Mouse (Mus musculus) ES-Bruce4 (cell line): ENCODE measurements around the gene Optc. TPM values are rescaled to one million over a fixed set of nuclear protein-coding genes. Genes with fewer than 3 reads are reported as not detected.

ENCODE experiments used
- H3K27ac ChIP-seq: 2 replicates; pipeline ENCODE4 v1.5.1; 2012; ENCODE audit warnings: low read length, inconsistent platforms; ENCODE audit not compliant: insufficient read depth
- H3K27me3 ChIP-seq: 2 replicates; pipeline ENCODE4 v1.6.1; 2012; ENCODE audit warnings: mild to moderate bottlenecking, low read length, inconsistent platforms; ENCODE audit not compliant: control insufficient read depth, poor library complexity, insufficient read depth, severe bottlenecking
- H3K36me3 ChIP-seq: 2 replicates; pipeline ENCODE4 v1.6.1; 2012; ENCODE audit warnings: inconsistent platforms, mild to moderate bottlenecking, low read length, moderate library complexity; ENCODE audit not compliant: control insufficient read depth, poor library complexity, insufficient read depth, severe bottlenecking
- H3K4me1 ChIP-seq: one replicate; pipeline ENCODE4 v1.8.1; 2011; ENCODE audit warnings: low read length; ENCODE audit not compliant: control insufficient read depth, insufficient read depth
- H3K4me3 ChIP-seq: 2 replicates; pipeline ENCODE4 v1.5.1; 2011; ENCODE audit warnings: low read depth, mild to moderate bottlenecking, low read length
- H3K9ac ChIP-seq: 2 replicates; pipeline ENCODE4 v1.6.1; 2012; ENCODE audit warnings: low read depth, mild to moderate bottlenecking, inconsistent platforms; ENCODE audit not compliant: poor library complexity, severe bottlenecking
- H3K9me3 ChIP-seq: replicated peaks from 2 replicates; pipeline ENCODE4 v1.6.1; 2012; ENCODE audit warnings: mild to moderate bottlenecking, low read length, inconsistent platforms; ENCODE audit not compliant: control insufficient read depth, poor library complexity, insufficient read depth, severe bottlenecking
- CTCF ChIP-seq: IDR thresholded peaks from one replicate; pipeline ENCODE4 v1.8.1; 2011; ENCODE audit warnings: low read depth, low read length
- EP300 ChIP-seq: IDR thresholded peaks from 2 replicates; pipeline ENCODE4 v1.6.1; 2011; ENCODE audit warnings: low read depth, low read length; ENCODE audit not compliant: insufficient read depth
- POLR2A ChIP-seq: IDR thresholded peaks from one replicate; pipeline ENCODE4 v1.8.1; 2011; ENCODE audit warnings: low read length; ENCODE audit not compliant: insufficient read depth
- polyA plus RNA-seq: library from polyadenylated mRNA; stranded (reverse); fragments of >200 nt; gene quantifications from 2 replicates; pipeline ENCODE4 v1.2.4, GENCODE M21; 2011; ENCODE audit warnings: low read depth; ENCODE audit not compliant: missing spikeins, insufficient read depth, insufficient read length

Optc gene
- polyA plus RNA-seq, 1 experiment = not detected

DNA sequence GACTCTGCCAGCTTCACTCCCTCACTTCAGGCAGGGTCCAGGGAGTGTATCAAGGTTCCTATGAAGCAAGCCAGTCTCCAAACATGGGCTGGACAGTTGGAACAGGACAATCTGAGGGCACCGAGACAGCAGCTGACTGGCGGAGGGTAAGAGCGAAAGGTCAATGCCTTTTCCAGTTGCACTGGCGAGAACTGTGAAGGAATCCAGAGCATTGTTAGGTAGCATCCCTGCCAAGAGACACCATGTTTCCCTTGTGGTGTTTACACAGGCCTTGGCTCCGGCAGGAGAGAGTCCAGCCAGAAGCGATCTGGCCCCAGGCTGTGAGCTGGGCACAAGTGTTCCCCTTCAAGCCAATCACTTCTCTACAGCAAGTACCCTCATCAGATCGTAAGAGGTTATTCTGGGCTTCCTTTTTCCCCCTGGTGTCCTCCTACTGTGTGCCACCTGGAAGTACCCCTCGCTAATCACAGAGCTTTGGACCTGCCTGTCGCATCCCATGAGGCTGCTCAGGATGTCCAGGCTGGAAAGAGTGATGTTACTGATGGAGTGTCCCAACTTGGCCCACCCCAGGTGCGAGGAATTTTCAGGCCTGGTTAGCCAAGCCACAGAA, 26.7 kb upstream of the Optc start:
- Histone ChIP-seq H3K27ac (no peak overlapping the region), H3K36me3 (no peaks in the 10 kb centered on the region), H3K4me1 (no peaks in the 10 kb centered on the region), H3K27me3 (no peaks in the 10 kb centered on the region), H3K9me3 (no peaks in the 10 kb centered on the region), H3K9ac (no peak overlapping the region), H3K4me3 (no peak overlapping the region)
- TF ChIP-seq CTCF = no peak
- no peak for TF ChIP-seq POLR2A
- TF ChIP-seq EP300 = no peak

DNA sequence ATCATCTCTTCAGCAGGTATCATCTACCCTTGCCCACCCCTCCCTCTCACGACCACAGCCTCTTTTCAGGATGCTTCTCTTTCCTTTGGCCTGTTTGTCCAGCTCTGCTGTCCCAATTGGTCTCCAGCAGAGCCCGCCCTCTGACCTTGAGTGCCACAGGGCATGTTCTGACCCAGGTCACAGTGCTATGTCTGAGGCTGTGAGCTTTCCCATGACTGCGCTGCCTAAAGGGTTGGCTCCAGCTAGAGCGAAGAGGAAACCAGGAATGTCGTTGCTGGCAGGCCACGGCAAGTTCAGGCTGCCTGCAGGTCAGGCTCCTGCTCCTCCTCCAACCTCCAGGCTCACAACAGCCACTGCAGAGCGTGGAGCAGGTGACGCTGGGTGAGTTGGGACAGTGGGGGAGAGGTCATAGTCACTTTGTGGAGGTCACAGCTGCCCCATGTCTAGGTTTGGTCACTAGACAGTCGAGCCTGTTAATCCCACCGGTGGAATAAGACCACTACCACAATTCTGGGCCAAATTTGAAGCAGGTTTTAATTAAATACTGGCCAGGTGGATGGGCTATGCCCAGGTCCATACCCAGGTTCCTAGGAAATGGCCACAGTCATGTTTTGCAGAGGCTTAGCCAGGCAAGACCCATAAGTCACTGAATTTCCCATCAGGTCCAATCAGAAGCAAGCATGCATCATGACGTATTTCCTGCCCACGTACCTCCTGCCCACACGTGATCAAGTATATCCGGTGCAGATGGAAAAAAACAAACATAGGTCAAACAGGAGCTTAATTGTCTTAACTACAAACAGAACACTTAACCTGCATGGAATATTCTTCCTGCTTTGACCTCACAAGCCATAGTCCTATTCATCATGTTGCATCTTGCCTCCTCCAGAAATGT, 25.7 kb upstream of the Optc start:
- no peaks in the 10 kb centered on the region for H3K9me3 ChIP-seq
- H3K4me3 ChIP-seq = no peak overlapping the region
- H3K27me3 ChIP-seq = no peaks in the 10 kb centered on the region
- TF ChIP-seq CTCF = no peak
- TF ChIP-seq POLR2A = no peak
- no peak for TF ChIP-seq EP300
- no peaks in the 10 kb centered on the region for H3K36me3 ChIP-seq
- no peak overlapping the region for H3K9ac ChIP-seq
- H3K4me1 ChIP-seq = no peaks in the 10 kb centered on the region
- no peak overlapping the region for H3K27ac ChIP-seq

DNA sequence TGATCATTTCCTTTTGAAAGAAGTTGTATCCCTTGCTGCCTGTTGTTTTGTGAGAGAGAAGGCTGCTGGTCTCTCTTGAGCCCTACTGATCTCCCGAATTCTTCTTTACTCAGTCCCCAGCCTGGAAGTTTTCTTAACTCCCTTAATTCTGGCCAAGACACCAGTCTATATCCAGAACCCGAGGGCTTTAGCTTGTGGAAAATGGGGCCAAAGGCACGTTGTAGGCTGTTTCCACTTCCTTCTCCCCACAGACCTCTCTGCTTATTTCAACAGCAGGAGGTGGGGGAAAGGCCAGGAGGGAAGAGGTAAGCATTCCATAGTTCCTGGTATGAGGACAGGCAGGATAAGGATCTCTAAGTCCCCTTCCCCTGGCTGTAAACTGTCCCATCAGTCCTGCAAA, 22.2 kb upstream of the Optc start:
- no peak overlapping the region for H3K4me3 ChIP-seq
- H3K4me1 ChIP-seq = no peaks in the 10 kb centered on the region
- H3K36me3 ChIP-seq = no peaks in the 10 kb centered on the region
- H3K27me3 ChIP-seq = no peaks in the 10 kb centered on the region
- H3K9me3 ChIP-seq = no peaks in the 10 kb centered on the region
- TF ChIP-seq POLR2A (no peak), EP300 (no peak), CTCF (no peak)
- H3K27ac ChIP-seq = no peak overlapping the region
- H3K9ac ChIP-seq = no peak overlapping the region

DNA sequence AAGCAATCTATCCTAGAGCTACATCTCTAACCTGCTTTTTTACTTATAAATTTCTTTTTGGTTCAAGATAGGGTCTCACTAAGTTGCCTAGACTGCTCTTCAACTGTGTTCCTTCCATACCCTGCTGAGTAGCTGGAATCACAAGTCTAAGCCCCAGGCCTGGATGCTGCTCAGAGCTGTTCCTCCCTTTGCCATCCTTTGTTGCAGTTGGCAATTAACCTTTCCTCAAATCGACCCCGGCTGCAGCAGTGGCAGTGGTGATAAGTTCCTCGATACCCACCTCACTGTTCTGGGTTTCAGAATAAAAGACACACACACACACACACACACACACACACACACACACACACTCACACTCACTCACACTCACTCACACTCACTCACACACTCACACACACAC, 17.4 kb upstream of the Optc start:
- H3K9me3 ChIP-seq = no peaks in the 10 kb centered on the region
- H3K9ac ChIP-seq = no peak overlapping the region
- no peak overlapping the region for H3K4me3 ChIP-seq
- no peaks in the 10 kb centered on the region for H3K36me3 ChIP-seq
- TF ChIP-seq CTCF (no peak), POLR2A (no peak), EP300 (no peak)
- no peaks in the 10 kb centered on the region for H3K27me3 ChIP-seq
- H3K4me1 ChIP-seq = no peaks in the 10 kb centered on the region
- no peak overlapping the region for H3K27ac ChIP-seq

DNA sequence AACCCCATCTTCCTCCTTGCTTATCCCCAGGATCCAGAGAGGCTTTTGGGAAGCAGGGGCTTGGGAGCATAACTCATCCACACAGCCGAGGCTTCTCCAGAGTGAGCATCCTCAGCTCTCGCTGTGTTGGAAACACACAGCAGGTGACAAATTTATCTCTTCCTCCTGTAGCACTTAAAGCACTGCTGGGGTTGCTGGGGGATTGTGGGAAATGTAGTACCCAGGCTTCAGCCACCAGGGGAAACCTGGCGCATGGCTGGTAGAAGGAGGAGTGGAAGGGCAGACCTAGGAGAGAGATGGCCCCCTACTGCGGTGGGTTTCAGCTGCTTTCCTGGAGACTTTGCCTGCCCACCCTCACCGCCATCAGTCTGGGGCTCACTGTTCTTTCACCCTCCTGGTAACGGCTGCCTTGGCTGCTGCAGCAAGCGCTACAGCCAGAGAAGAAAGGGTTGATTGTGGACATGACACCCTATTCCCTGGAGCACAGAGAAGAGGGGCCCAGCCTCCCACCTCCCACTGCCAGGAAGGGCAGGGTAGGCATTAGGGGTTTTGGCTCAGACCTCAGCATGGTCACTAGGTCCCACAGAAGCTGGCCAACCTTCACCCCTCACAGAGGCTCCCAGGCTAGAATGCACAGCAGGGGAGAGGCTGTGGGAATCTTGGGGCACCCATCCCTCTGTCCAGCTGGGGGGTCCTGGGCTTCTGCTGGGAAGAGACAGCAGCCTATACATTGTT, 16.5 kb upstream of the Optc start:
- TF ChIP-seq POLR2A (no peak), CTCF (no peak), EP300 (no peak)
- Histone ChIP-seq H3K9me3 (no peaks in the 10 kb centered on the region), H3K9ac (no peak overlapping the region), H3K36me3 (no peaks in the 10 kb centered on the region), H3K27me3 (no peaks in the 10 kb centered on the region), H3K4me3 (peak overlapping the region; percentile 63), H3K27ac (no peak overlapping the region), H3K4me1 (no peaks in the 10 kb centered on the region)

DNA sequence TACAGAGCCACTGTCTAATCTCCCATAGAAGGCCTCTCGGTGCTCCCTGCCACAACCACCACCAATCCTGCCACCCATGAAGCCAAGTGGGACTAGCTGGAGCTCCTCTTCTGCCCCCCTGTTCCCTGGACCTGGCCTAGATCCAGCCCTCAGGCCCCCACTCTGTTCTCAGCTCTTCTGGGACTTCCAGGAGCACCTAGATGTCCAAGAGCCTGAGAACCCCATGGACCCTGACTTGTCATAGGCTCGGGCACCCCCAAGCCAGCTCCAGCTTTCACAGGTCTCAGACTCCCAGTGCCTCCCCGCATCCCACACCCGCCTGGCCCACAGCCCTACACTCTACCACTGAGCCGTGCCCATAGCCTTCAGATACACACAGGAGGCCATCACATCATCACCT, 15.3 kb upstream of the Optc start:
- H3K27ac ChIP-seq = no peak overlapping the region

More for the DNA sequence above, 15.3 kb upstream of the Optc start:
- H3K27me3 ChIP-seq = no peaks in the 10 kb centered on the region
- H3K4me3 ChIP-seq = no peak overlapping the region
- H3K4me1 ChIP-seq = no peaks in the 10 kb centered on the region
- H3K9me3 ChIP-seq = no peaks in the 10 kb centered on the region
- no peak for TF ChIP-seq EP300
- no peak for TF ChIP-seq CTCF
- TF ChIP-seq POLR2A = no peak
- no peaks in the 10 kb centered on the region for H3K36me3 ChIP-seq
- H3K9ac ChIP-seq = no peak overlapping the region
